Mouse (Mus musculus): ENCODE results near the gene Sema7a. TPM values are rescaled to one million over a fixed set of nuclear protein-coding genes. Genes with fewer than 3 reads are reported as not detected.

Sema7a gene
- polyA plus RNA-seq, 1 experiment, result 0.04 TPM

DNA sequence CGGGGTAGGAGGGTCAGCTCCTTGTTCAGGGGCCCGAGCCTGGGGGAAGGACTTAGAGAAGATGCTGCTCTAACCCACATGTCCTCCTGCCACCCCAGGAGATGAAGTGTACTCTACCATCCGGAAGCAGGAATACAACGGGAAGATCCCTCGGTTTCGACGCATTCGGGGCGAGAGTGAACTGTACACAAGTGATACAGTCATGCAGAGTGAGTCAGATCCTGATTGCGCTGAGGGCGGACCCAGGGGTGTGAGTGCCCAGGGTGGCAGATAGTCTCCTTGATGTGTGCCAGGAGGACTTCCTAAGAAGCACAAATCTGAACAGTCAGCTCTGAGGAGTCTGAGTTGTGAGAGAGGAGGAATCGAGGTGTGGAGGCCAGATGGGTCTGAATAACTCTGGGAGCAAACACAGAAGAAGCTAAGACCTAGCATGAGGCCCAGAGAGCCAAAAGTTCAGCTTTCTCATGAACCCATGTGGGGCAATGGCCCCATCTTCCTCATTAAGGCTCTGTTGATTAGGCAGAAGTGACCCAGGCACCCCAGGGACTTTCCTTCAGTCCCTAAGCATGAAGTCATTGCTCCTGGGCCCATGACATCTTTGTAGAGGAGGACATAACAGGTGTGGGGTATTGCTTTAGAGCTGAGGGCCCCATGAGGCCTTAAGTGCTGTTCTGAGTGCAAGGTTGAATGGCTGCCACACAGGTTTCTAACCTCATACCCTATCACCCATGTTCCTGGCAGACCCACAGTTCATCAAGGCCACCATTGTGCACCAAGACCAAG, 15.2 kb downstream of the Sema7a start:
- H3K4me3 ChIP-seq (replicated peaks), result no peak overlapping the region
- H3K9me3 ChIP-seq (ENCODE audit: control insufficient read depth, low read length), result no peaks in the 10 kb centered on the region
- TF ChIP-seq GATA1 (IDR thresholded peaks at IDR 0.05; ENCODE audit: low read length), result no peak
- TF ChIP-seq TAL1 (IDR thresholded peaks at IDR 0.05; ENCODE audit: low read length), result no peak
- no peaks in the 10 kb centered on the region for H3K36me3 ChIP-seq (ENCODE audit: control insufficient read depth)
- no peaks in the 10 kb centered on the region for H3K4me1 ChIP-seq (ENCODE audit: control insufficient read depth)
- H3K27me3 ChIP-seq (ENCODE audit: control insufficient read depth), result peaks cover 22% of the 10 kb centered on the region; the same call in 1 of the 2 replicates

DNA sequence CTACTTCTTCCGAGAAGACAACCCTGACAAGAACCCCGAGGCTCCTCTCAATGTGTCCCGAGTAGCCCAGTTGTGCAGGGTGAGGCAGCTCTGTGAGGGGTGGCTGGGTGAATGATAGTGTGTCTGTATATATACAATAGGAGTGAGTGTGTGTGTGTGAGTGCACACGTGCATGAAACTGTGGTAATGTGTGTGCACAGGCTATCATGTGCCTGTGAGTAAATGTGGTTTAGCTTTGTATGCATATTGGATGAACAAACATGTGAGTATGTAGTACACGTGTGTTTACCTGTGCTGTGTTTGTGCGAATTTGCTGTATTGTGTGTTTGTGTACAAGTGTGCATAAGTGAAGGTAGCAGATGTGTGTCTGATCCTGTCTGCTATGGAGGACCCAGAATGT, 15.9 kb downstream of the Sema7a start:
- Histone ChIP-seq H3K9me3 (ENCODE audit: control insufficient read depth, low read length) (no peaks in the 10 kb centered on the region), H3K4me1 (ENCODE audit: control insufficient read depth) (no peaks in the 10 kb centered on the region), H3K36me3 (ENCODE audit: control insufficient read depth) (no peaks in the 10 kb centered on the region), H3K4me3 (replicated peaks) (no peak overlapping the region), H3K27me3 (ENCODE audit: control insufficient read depth) (peaks cover 17% of the 10 kb centered on the region; the same call in 1 of the 2 replicates)
- no peak for TF ChIP-seq GATA1 (IDR thresholded peaks at IDR 0.05; ENCODE audit: low read length)
- no peak for TF ChIP-seq TAL1 (IDR thresholded peaks at IDR 0.05; ENCODE audit: low read length)

DNA sequence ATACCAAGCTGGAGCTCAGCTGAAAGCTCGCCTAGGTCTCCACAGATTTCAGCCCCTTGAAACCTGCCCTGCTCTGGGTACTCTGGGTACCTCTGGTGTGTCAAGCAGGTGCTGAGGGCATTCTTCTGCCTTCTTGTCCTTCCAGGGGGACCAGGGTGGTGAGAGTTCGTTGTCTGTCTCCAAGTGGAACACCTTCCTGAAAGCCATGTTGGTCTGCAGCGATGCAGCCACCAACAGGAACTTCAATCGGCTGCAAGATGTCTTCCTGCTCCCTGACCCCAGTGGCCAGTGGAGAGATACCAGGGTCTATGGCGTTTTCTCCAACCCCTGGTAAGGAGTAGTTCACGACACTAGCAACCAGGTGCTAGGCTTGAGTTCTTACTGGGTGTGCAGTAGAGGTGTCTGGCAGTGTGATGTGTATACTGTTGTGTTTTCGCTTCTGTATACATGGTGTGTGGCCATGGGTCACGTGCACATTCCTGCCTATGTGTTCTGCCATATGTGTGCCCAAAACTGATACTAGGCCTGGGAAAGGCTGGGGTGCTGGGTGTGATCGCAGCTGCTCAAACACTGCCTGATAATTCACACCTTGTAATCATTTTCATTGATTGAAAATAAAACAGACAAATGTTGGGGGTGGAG, 16.4 kb downstream of the Sema7a start:
- no peaks in the 10 kb centered on the region for H3K4me1 ChIP-seq (ENCODE audit: control insufficient read depth)
- no peak for TF ChIP-seq GATA1 (IDR thresholded peaks at IDR 0.05; ENCODE audit: low read length)
- no peak for TF ChIP-seq TAL1 (IDR thresholded peaks at IDR 0.05; ENCODE audit: low read length)
- no peaks in the 10 kb centered on the region for H3K36me3 ChIP-seq (ENCODE audit: control insufficient read depth)
- no peaks in the 10 kb centered on the region for H3K9me3 ChIP-seq (ENCODE audit: control insufficient read depth, low read length)
- H3K27me3 ChIP-seq (ENCODE audit: control insufficient read depth), result peaks cover 13% of the 10 kb centered on the region; the same call in 1 of the 2 replicates
- no peak overlapping the region for H3K4me3 ChIP-seq (replicated peaks)

DNA sequence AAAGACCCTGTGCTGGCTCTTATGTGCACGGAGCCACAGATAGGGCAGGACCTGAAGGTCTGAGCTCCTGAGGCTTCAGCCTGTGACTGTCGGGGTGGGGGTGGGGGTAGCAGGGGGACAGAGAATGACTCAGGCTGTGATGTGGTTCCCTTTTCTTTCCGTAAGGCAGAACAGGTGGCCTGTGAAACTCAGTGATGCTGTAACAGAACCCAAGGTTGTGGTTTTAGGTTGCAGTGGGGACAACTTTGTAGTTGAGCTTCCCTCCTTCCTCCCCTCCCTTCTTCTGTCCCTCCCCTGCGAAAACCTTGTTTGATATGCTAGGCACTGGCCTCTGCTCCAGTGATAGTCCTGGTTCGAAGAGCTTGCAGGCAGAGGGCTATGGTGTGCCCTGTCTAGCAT, 16.9 kb downstream of the Sema7a start:
- Histone ChIP-seq H3K36me3 (ENCODE audit: control insufficient read depth) (no peaks in the 10 kb centered on the region), H3K27me3 (ENCODE audit: control insufficient read depth) (peaks cover 8% of the 10 kb centered on the region; the same call in 1 of the 2 replicates), H3K4me1 (ENCODE audit: control insufficient read depth) (no peaks in the 10 kb centered on the region), H3K9me3 (ENCODE audit: control insufficient read depth, low read length) (no peaks in the 10 kb centered on the region), H3K4me3 (replicated peaks) (no peak overlapping the region)
- TF ChIP-seq GATA1 (IDR thresholded peaks at IDR 0.05; ENCODE audit: low read length) (no peak), TAL1 (IDR thresholded peaks at IDR 0.05; ENCODE audit: low read length) (no peak)

DNA sequence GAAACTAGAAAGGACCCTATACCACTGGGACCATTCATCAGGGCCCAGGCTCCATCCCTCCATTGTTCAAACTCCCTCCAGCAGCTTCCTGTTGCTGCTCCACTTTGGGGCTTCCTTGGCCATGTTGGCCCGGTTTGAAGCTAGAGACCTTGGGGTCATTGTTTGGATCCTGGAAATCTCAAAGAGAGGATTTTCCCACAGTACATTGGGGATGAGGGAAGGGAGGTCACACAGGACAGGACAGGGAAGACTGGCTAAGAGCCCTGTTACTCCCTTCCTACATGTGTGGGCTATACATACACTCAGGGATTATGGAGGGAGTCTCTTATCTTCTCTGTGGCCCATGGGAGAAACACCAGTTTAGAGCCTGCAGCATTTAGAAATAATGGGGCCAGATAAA, 18.7 kb downstream of the Sema7a start:
- Histone ChIP-seq H3K4me3 (replicated peaks) (no peak overlapping the region), H3K27me3 (ENCODE audit: control insufficient read depth) (peaks cover 2% of the 10 kb centered on the region; the same call in 1 of the 2 replicates), H3K36me3 (ENCODE audit: control insufficient read depth) (no peaks in the 10 kb centered on the region), H3K9me3 (ENCODE audit: control insufficient read depth, low read length) (no peaks in the 10 kb centered on the region), H3K4me1 (ENCODE audit: control insufficient read depth) (no peaks in the 10 kb centered on the region)
- TF ChIP-seq TAL1 (IDR thresholded peaks at IDR 0.05; ENCODE audit: low read length) (no peak), GATA1 (IDR thresholded peaks at IDR 0.05; ENCODE audit: low read length) (no peak)

DNA sequence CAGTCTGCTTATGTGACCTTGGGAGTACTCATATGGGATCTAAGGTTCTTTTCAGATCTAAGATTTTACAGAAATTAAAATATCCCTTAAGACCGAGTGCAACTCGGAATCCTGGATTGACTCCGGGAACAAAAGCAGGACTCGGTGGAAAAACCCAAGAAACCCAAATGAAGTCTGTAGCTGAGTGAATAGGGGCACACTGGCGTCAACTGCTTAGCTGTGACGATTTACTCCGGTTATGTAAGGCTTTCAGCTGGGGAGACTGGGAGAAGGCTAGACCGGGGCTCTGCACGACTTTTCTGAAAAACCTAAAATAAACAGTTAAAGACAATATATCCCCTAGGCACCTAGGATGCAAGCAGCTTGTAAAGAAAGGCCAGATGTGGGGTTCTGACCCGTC, 19.5 kb downstream of the Sema7a start:
- TF ChIP-seq TAL1 (IDR thresholded peaks at IDR 0.05; ENCODE audit: low read length) (no peak), GATA1 (IDR thresholded peaks at IDR 0.05; ENCODE audit: low read length) (no peak)
- no peak overlapping the region for H3K4me3 ChIP-seq (replicated peaks)
- no peaks in the 10 kb centered on the region for H3K36me3 ChIP-seq (ENCODE audit: control insufficient read depth)
- no peaks in the 10 kb centered on the region for H3K9me3 ChIP-seq (ENCODE audit: control insufficient read depth, low read length)
- no peaks in the 10 kb centered on the region for H3K4me1 ChIP-seq (ENCODE audit: control insufficient read depth)
- no peaks in the 10 kb centered on the region; the same call in 1 of the 2 replicates for H3K27me3 ChIP-seq (ENCODE audit: control insufficient read depth)

DNA sequence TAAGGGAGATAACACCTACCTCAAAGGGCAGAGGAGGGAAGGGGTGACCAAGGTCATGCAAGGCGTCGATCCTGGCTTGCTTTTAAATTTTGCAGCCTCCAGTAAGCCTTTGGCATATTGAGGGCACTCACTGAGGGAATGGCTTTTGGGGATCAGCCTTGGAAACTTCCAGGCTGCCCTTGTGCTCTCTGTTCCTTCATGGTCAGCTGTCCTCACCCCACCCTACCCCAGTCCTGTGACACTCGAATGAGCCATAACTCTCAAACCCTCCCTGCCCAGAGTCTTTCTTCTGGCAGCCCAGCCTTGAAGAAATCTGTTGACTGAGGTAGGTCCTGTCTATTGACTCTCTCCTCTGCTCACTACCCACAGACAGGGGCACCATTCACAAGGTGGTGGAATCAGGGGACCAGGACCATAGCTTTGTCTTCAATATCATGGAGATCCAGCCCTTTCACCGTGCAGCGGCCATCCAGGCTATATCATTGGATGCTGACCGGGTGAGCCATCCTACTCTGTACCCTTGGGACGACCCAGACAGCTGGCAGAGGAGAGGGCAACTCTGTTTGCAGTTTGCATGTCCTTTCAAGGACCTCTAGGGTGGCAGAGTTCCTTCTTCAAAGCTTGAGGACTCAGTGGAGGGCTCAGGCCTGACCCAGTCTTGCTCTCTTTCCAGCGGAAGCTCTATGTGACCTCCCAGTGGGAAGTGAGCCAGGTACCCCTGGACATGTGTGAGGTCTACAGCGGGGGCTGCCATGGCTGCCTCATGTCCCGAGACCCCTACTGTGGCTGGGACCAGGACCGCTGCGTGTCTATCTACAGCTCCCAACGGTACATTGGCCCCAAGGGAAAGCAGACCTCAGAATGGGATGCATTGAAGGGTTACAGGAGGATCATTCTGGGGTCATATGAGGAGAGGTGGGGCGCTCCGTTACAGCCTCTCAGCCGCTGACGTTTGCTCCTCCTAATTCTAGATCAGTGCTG, 20.3 kb downstream of the Sema7a start:
- Histone ChIP-seq H3K36me3 (ENCODE audit: control insufficient read depth) (no peaks in the 10 kb centered on the region), H3K27me3 (ENCODE audit: control insufficient read depth) (no peaks in the 10 kb centered on the region; the same call in 1 of the 2 replicates), H3K4me3 (replicated peaks) (no peak overlapping the region), H3K4me1 (ENCODE audit: control insufficient read depth) (no peaks in the 10 kb centered on the region), H3K9me3 (ENCODE audit: control insufficient read depth, low read length) (no peaks in the 10 kb centered on the region)
- TF ChIP-seq GATA1 (IDR thresholded peaks at IDR 0.05; ENCODE audit: low read length) (no peak), TAL1 (IDR thresholded peaks at IDR 0.05; ENCODE audit: low read length) (no peak)

DNA sequence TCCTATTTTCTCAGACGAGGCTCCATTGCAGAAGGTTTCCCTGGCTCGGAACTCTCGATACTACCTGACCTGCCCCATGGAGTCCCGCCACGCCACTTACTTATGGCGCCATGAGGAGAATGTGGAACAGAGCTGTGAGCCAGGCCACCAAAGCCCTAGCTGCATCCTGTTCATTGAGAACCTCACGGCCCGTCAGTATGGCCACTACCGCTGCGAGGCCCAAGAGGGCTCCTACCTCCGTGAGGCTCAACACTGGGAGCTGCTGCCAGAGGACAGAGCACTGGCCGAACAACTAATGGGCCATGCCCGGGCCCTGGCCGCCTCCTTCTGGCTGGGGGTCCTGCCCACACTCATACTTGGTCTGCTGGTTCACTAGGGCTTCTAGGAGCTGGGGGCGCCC, 21.3 kb downstream of the Sema7a start:
- Histone ChIP-seq H3K36me3 (ENCODE audit: control insufficient read depth) (no peaks in the 10 kb centered on the region), H3K9me3 (ENCODE audit: control insufficient read depth, low read length) (no peaks in the 10 kb centered on the region), H3K27me3 (ENCODE audit: control insufficient read depth) (no peaks in the 10 kb centered on the region; the same call in 1 of the 2 replicates), H3K4me3 (replicated peaks) (no peak overlapping the region), H3K4me1 (ENCODE audit: control insufficient read depth) (no peaks in the 10 kb centered on the region)
- TF ChIP-seq TAL1 (IDR thresholded peaks at IDR 0.05; ENCODE audit: low read length) (no peak), GATA1 (IDR thresholded peaks at IDR 0.05; ENCODE audit: low read length) (no peak)
